Mouse (Mus musculus) spleen, adult 2 months (tissue): ENCODE results near the gene Pvalb.

Experiments used
- CTCF ChIP-seq: fragments of 200-500 bp; IDR thresholded peaks from 2 replicates; pipeline ENCODE4 v1.5.1; 2011; ENCODE audit warnings: mild to moderate bottlenecking, inconsistent platforms; ENCODE audit not compliant: insufficient read depth, insufficient read length, insufficient replicate concordance; ENCODE audit errors: extremely low read depth
- POLR2A ChIP-seq: fragments of 200-500 bp; IDR thresholded peaks from 2 replicates; pipeline ENCODE4 v1.6.1; 2011; ENCODE audit warnings: low read depth, low read length, inconsistent platforms

DNA sequence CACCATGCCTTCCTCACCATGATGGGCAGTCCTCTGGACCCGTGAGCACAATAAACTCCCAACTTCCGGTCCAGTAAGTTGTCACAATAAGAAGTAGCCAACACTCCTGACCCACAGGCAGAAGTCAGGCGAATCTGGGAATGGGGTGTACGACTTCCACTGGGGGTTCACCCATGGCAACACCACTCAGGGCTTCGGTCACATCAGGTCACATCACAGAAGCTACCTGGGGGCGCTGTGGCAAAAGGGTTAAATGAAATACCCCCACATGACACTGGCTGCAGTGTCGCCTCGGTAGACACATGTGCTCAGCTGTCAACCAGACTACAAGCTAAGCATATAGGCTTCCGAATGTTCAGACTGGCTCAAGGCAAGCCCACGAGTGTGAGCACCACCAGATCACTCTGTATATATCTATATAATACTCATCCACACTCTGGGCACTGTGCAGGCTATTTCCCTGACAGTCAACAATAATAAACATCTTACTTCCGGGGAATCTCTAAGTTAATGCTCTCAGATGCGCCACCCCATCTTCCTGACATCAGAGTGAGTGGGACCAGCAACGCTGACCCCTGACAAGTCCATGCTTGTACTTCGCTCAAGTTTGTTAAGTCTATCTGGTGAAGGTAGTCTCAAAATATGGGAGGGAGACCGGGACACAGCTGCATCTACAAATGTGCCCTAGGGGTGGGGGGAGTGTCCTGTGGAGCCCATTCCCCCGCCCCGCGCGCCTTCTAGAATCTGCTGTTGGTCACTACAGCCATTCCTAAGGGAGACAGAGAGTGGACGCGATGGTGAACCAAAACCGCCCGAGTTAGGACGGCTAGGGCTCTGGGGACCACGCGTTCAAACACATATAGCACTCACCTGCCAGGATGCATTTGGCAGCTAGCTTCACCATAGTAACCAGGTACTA, 33.0 kb downstream of the Pvalb start:
- TF ChIP-seq CTCF: no peak
- TF ChIP-seq POLR2A: no peak
